Mouse (Mus musculus): ENCODE data around the gene Kcnrg. TPM values are rescaled to one million over a fixed set of nuclear protein-coding genes. Genes with fewer than 3 reads are reported as not detected.

Kcnrg gene
- total and polyA plus RNA-seq, 3 experiments, result 0.13 to 0.51 TPM; not detected in 1

GRCm38 (mm10) chr14:61572131-61572530 lies 35.1 kb upstream of the Kcnrg start:
- Histone ChIP-seq H3K4me1 (ENCODE audit: control insufficient read depth, insufficient read depth, low read length) (peaks cover 1% of the 10 kb centered on the region), H3K36me3 (ENCODE audit: control insufficient read depth, insufficient read depth, low read length) (no peaks in the 10 kb centered on the region), H3K79me2 (replicated peaks; ENCODE audit: control insufficient read depth, insufficient read depth, low read length) (no peaks in the 10 kb centered on the region), H3K27me3 (ENCODE audit: control insufficient read depth, insufficient read depth, low read length) (no peaks in the 10 kb centered on the region), H3K27ac (no peak overlapping the region), H3K9ac (ENCODE audit: low read depth, low read length) (no peak overlapping the region), H3K4me3 (no peak overlapping the region)
- TF ChIP-seq CTCF (IDR thresholded peaks at IDR 0.05) (no peak), POLR2A (IDR thresholded peaks at IDR 0.05; ENCODE audit: insufficient read depth, low read depth, low read length) (no peak), EP300 (IDR thresholded peaks at IDR 0.05; ENCODE audit: insufficient read depth, low read depth, low read length) (no peak)
- 78% methylated on average over 2 of the region's 2 CpGs for WGBS
- intact Hi-C loops (cut with DNase I), result no loop called here
- DNase-seq, result no peak

GRCm38 (mm10) chr14:61575066-61575465 lies 32.2 kb upstream of the Kcnrg start:
- peaks cover 1% of the 10 kb centered on the region for H3K4me1 ChIP-seq (ENCODE audit: control insufficient read depth, insufficient read depth, low read length)
- TF ChIP-seq EP300 (IDR thresholded peaks at IDR 0.05; ENCODE audit: insufficient read depth, low read depth, low read length) (no peak), POLR2A (IDR thresholded peaks at IDR 0.05; ENCODE audit: insufficient read depth, low read depth, low read length) (0 out of 2 replicates have a peak, but pooled peaks have one; percentile 15)
- 69% methylated on average over 10 of the region's 10 CpGs for WGBS
- no peak overlapping the region for H3K4me3 ChIP-seq
- no peaks in the 10 kb centered on the region for H3K36me3 ChIP-seq (ENCODE audit: control insufficient read depth, insufficient read depth, low read length)
- peak overlapping the region; percentile 75 for H3K27ac ChIP-seq
- DNase-seq, result peak; percentile 28 to 56
- H3K9ac ChIP-seq (ENCODE audit: low read depth, low read length), result no peak overlapping the region
- no peaks in the 10 kb centered on the region for H3K79me2 ChIP-seq (replicated peaks; ENCODE audit: control insufficient read depth, insufficient read depth, low read length)
- H3K27me3 ChIP-seq (ENCODE audit: control insufficient read depth, insufficient read depth, low read length), result no peaks in the 10 kb centered on the region
- intact Hi-C loops (cut with DNase I), result no loop called here

GRCm38 (mm10) chr14:61575941-61576340 lies 31.3 kb upstream of the Kcnrg start:
- Histone ChIP-seq H3K27me3 (ENCODE audit: control insufficient read depth, insufficient read depth, low read length) (no peaks in the 10 kb centered on the region), H3K4me3 (no peak overlapping the region), H3K4me1 (ENCODE audit: control insufficient read depth, insufficient read depth, low read length) (peaks cover 1% of the 10 kb centered on the region), H3K27ac (peak overlapping the region; percentile 75; the same call in 1 of the 2 replicates), H3K36me3 (ENCODE audit: control insufficient read depth, insufficient read depth, low read length) (no peaks in the 10 kb centered on the region), H3K9ac (ENCODE audit: low read depth, low read length) (no peak overlapping the region), H3K79me2 (replicated peaks; ENCODE audit: control insufficient read depth, insufficient read depth, low read length) (no peaks in the 10 kb centered on the region)
- intact Hi-C loops (cut with DNase I), result no loop called here
- no peak for TF ChIP-seq POLR2A (IDR thresholded peaks at IDR 0.05; ENCODE audit: insufficient read depth, low read depth, low read length)
- TF ChIP-seq CTCF (IDR thresholded peaks at IDR 0.05), result no peak
- no peak for TF ChIP-seq EP300 (IDR thresholded peaks at IDR 0.05; ENCODE audit: insufficient read depth, low read depth, low read length)
- no peak for DNase-seq
- 69% methylated on average over 8 of the region's 8 CpGs for WGBS

GRCm38 (mm10) chr14:61589288-61590065 lies 17.8 kb upstream of the Kcnrg start:
- no peak for DNase-seq
- no peaks in the 10 kb centered on the region for H3K27me3 ChIP-seq (ENCODE audit: control insufficient read depth, insufficient read depth, low read length)
- WGBS, result 48% methylated on average over 4 of the region's 4 CpGs
- no peak overlapping the region for H3K4me3 ChIP-seq
- H3K36me3 ChIP-seq (ENCODE audit: control insufficient read depth, insufficient read depth, low read length), result no peaks in the 10 kb centered on the region
- no peaks in the 10 kb centered on the region for H3K4me1 ChIP-seq (ENCODE audit: control insufficient read depth, insufficient read depth, low read length)
- no peak overlapping the region for H3K27ac ChIP-seq
- intact Hi-C loops (cut with DNase I), result no loop called here
- H3K79me2 ChIP-seq (replicated peaks; ENCODE audit: control insufficient read depth, insufficient read depth, low read length), result no peaks in the 10 kb centered on the region
- TF ChIP-seq CTCF (IDR thresholded peaks at IDR 0.05) (no peak; the same call in 1 of the 2 replicates), POLR2A (IDR thresholded peaks at IDR 0.05; ENCODE audit: insufficient read depth, low read depth, low read length) (no peak), EP300 (IDR thresholded peaks at IDR 0.05; ENCODE audit: insufficient read depth, low read depth, low read length) (no peak)
- H3K9ac ChIP-seq (ENCODE audit: low read depth, low read length), result no peak overlapping the region

GRCm38 (mm10) chr14:61596719-61597426 lies 10.4 kb upstream of the Kcnrg start:
- H3K4me3 ChIP-seq, result no peak overlapping the region
- H3K4me1 ChIP-seq (ENCODE audit: control insufficient read depth, insufficient read depth, low read length), result peaks cover 4% of the 10 kb centered on the region
- H3K36me3 ChIP-seq (ENCODE audit: control insufficient read depth, insufficient read depth, low read length), result peaks cover 8% of the 10 kb centered on the region
- WGBS, result 83% methylated on average over 9 of the region's 9 CpGs
- no peak overlapping the region for H3K27ac ChIP-seq
- H3K79me2 ChIP-seq (replicated peaks; ENCODE audit: control insufficient read depth, insufficient read depth, low read length), result no peaks in the 10 kb centered on the region
- no peak overlapping the region for H3K9ac ChIP-seq (ENCODE audit: low read depth, low read length)
- H3K27me3 ChIP-seq (ENCODE audit: control insufficient read depth, insufficient read depth, low read length), result no peaks in the 10 kb centered on the region
- intact Hi-C loops (cut with DNase I), result loop anchor here (5.0 kb wide), 1 partner anchor 40 kb away; the partner anchor contains the start of gene Spryd7
- no peak for DNase-seq
- TF ChIP-seq POLR2A (IDR thresholded peaks at IDR 0.05; ENCODE audit: insufficient read depth, low read depth, low read length) (no peak), EP300 (IDR thresholded peaks at IDR 0.05; ENCODE audit: insufficient read depth, low read depth, low read length) (no peak), CTCF (IDR thresholded peaks at IDR 0.05) (no peak)
